Mouse (Mus musculus): ENCODE data around the gene Dgkg.

DNA sequence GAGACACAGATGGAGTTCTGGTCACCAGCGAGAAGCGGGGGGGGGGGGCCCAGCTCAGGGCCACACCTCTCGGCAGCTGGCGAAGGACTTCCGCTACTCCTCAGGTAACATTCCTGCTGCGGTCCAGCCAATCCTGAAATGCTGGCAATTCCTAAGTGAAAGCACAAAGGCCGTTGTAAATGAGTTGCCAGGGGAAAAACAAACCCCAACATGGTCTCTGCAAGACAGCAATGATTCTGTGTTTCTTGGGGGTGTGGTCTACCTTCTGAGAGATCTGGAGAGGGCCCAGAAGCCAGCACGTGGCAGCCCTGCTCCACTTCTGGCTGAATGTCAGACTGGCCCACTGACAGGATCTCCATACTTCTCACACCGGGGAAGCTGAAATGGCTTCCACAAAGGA is 34.7 kb downstream of the Dgkg start:
- TF ChIP-seq POLR2A (IDR thresholded peaks at IDR 0.05; ENCODE audit: borderline replicate concordance, insufficient read depth, low read length) (no peak), CTCF (IDR thresholded peaks at IDR 0.05; ENCODE audit: borderline replicate concordance, insufficient read depth, low read depth, low read length) (no peak)

Measured in cerebellum, adult 2 months (tissue).